17 mouse cellular contexts compared by ENCODE assay signal in the genomic region with DNA sequence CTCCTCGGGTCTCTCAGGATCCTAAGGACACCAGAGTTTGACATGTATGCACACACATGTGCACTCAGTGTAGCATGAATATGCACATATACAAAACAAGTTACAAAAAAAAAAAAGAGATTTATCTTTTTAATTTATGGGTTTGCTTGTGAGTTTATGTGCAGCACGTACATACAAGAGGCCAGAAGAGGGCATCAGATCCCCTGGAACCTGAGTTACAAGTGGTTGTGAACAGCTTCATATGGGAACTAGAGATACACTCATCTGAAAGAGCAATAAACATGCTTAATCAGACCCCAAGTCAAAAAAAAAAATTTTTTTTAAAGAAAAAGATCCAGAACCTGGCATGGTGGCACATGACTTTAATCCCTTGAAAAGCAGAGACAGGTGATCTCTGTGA. TPM values are rescaled to one million over a fixed set of nuclear protein-coding genes. Genes with fewer than 3 reads are reported as not detected.
DNase-seq lines count a peak whose midpoint lies in the region; TF ChIP-seq lines count a peak whose summit lies in the region.
"Had no signal": no experiment of that assay in that cellular context is flagged by ENCODE, and none has a peak within 500 bp of the region (broad histone marks: within the 10 kb centered on the region; RNA-seq: fewer than 3 reads in every experiment).

No protein-coding gene starts in this region.

- no peak overlapping the region for H3K4me3 ChIP-seq in layer of hippocampus, adult 2 months
- H3K4me3 ChIP-seq: liver, embryonic 15.5 days; midbrain, embryonic 12.5 days; neural tube, embryonic 12.5 days had no signal

- TF ChIP-seq CTCF in layer of hippocampus, adult 2 months (conservative IDR thresholded peaks at IDR 0.05): peak; percentile 49

- peak; percentile 44 for DNase-seq in embryo, embryonic 10 days (ENCODE audit: low spot score)
- no peak for DNase-seq in embryo, embryonic 9.5 days (ENCODE audit: extremely low spot score)
- no peak for DNase-seq in layer of hippocampus, adult 2 months (ENCODE audit: low spot score in 2 of 2)
- DNase-seq in layer of hippocampus, adult 11-12 months (ENCODE audit: low spot score): no peak
- peak; percentile 63 for DNase-seq in thymus, postnatal 14 days
- DNase-seq in thymus, postnatal 36 days: no peak
- peak; percentile 52 for DNase-seq in thymus, postnatal 4 days
- no peak for DNase-seq in cerebellum, postnatal 25 days
- DNase-seq: adrenal gland, adult 8-10 months; retina, postnatal 1 day; spleen, adult 18-20 months had no signal

- no peak overlapping the region for H3K27ac ChIP-seq in layer of hippocampus, adult 2 months
- H3K27ac ChIP-seq: liver, embryonic 15.5 days; midbrain, embryonic 12.5 days; neural tube, embryonic 12.5 days had no signal

RNA-seq across cellular contexts. Expression of gene Pcgf1, which starts 2.7 kb away (rescaled TPM):
- 10 to 100 TPM; 36.3 to 37.5 TPM for total RNA-seq in layer of hippocampus, adult 2 months (2021)

RNA-seq across cellular contexts. Expression of gene Tlx2, which starts 4.9 kb away (rescaled TPM):
- total RNA-seq in layer of hippocampus, adult 2 months (2021): not detected
- total RNA-seq: granulocyte monocyte progenitor cell, adult 5-6 weeks; layer of hippocampus, adult 18-20 months; left cerebral cortex, postnatal 10 days had no signal

RNA-seq across cellular contexts. Expression of gene Lbx2, which starts 11.2 kb away (rescaled TPM):
- total RNA-seq in layer of hippocampus, adult 2 months (2021): under 1 TPM in 1 of 2 experiments, not detected in 1; 0.86 TPM
- total RNA-seq: layer of hippocampus, adult 18-20 months had no signal

RNA-seq across cellular contexts. Expression of gene Dqx1, which starts 17.3 kb away (rescaled TPM):
- total RNA-seq in layer of hippocampus, adult 2 months (2021): under 1 TPM; 0.69 to 0.79 TPM

RNA-seq across cellular contexts. Expression of gene Htra2, which starts 19.9 kb away (rescaled TPM):
- 10 to 100 TPM; 52.9 to 54.5 TPM for total RNA-seq in layer of hippocampus, adult 2 months (2021)

Comparison
In these comparisons a context has a peak if more than half of its experiments do, and no peak if none do; other contexts are left out.
1. DNase-seq: peak in embryo, embryonic 10 days (single experiment), thymus, postnatal 14 days (single experiment) and thymus, postnatal 4 days (single experiment); none in embryo, embryonic 9.5 days (single experiment), layer of hippocampus, adult 2 months (0 of 2), layer of hippocampus, adult 11-12 months (single experiment), thymus, postnatal 36 days (0 of 2) and cerebellum, postnatal 25 days (0 of 2).